8 mouse cellular contexts compared by ENCODE assay signal in the genomic region with DNA sequence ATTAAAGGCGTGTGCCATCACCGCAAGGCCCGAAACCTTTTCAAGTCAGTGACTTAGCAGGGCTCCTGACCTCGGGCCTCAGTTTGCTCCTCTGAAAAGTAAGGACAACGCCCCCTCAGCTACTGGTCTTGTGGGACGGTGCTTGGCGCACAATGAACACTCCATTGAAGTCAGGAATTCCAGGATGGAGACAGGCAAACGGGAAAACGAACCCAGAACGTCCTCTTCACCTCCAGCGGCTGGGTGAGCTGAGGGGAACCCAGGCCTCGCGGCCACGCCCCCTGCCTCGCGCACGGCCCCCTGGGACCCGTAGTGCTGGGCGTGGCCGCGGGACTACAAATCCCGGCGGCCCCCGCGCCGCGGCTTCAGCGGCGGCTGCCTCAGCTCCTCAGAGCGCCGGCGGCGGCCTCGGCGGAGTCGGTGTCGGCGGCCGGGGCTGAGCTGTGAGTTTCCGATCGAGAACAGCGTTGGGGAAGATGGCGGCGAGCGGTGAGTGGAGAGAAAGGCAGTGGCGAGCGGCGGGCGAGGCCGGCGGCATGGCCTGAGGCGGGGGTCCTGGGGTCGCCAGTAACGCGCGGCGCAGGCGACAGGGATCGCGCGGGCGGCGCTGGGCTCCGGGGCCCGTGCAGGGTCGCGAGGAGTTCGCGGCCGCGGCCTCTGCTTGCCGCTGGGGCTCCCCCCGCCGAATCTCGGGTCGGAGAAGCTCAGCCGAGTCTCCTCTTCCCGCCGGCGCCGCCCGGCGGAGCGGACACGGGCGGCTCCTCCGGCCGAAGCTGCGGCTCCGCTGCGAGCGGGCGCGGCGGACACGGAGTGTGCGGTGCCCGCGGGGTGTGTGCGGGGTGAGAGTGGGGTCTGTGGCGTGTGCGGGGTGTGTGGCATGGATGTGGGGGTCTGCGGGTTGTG. TPM values are rescaled to one million over a fixed set of nuclear protein-coding genes. Genes with fewer than 3 reads are reported as not detected.
DNase-seq lines count a peak whose midpoint lies in the region; ATAC-seq and TF ChIP-seq lines count a peak whose summit lies in the region.

A gene (plus strand): TSS at position 367 of the 903 bp plus-strand sequence.

- peaks cover 13% of the 10 kb centered on the region for H3K4me1 ChIP-seq in forebrain, embryonic 12.5 days
- H3K4me1 ChIP-seq in heart, postnatal 0 days (ENCODE audit: control insufficient read depth, insufficient read depth): no peaks in the 10 kb centered on the region
- peaks cover 4% of the 10 kb centered on the region for H3K4me1 ChIP-seq in liver, embryonic 16.5 days (ENCODE audit: control insufficient read depth, low read depth, low read length)
- H3K4me1 ChIP-seq in neural tube, embryonic 13.5 days (replicated peaks): peaks cover 20% of the 10 kb centered on the region
- peaks cover 8% of the 10 kb centered on the region for H3K4me1 ChIP-seq in testis, adult 2 months (ENCODE audit: control insufficient read depth, insufficient read depth, low read length)

- peak within 1 kb of the TSS; percentile 98 for H3K4me2 ChIP-seq in forebrain, embryonic 12.5 days
- peak within 1 kb of the TSS; percentile 92 for H3K4me2 ChIP-seq in heart, postnatal 0 days (ENCODE audit: low read depth, low read length)
- H3K4me2 ChIP-seq in liver, embryonic 16.5 days (ENCODE audit: low read depth, low read length): peak within 1 kb of the TSS; percentile 92
- peak within 1 kb of the TSS; percentile 91 for H3K4me2 ChIP-seq in neural tube, embryonic 13.5 days

- H3K36me3 ChIP-seq in forebrain, embryonic 12.5 days (replicated peaks): no peaks in the 10 kb centered on the region
- no peaks in the 10 kb centered on the region for H3K36me3 ChIP-seq in heart, postnatal 0 days (replicated peaks; ENCODE audit: control insufficient read depth, insufficient read depth, low read length)
- no peaks in the 10 kb centered on the region for H3K36me3 ChIP-seq in liver, embryonic 16.5 days (ENCODE audit: control insufficient read depth, insufficient read depth)
- no peaks in the 10 kb centered on the region for H3K36me3 ChIP-seq in neural tube, embryonic 13.5 days
- H3K36me3 ChIP-seq in testis, adult 2 months (ENCODE audit: control insufficient read depth, insufficient read depth, low read length): no peaks in the 10 kb centered on the region

- no peaks in the 10 kb centered on the region for H3K27me3 ChIP-seq in forebrain, embryonic 12.5 days
- H3K27me3 ChIP-seq in heart, postnatal 0 days (ENCODE audit: control insufficient read depth, insufficient read depth, low read length): no peaks in the 10 kb centered on the region
- H3K27me3 ChIP-seq in liver, embryonic 16.5 days (ENCODE audit: control insufficient read depth, insufficient read depth, low read depth, low read length): peaks cover 19% of the 10 kb centered on the region
- no peaks in the 10 kb centered on the region for H3K27me3 ChIP-seq in neural tube, embryonic 13.5 days
- no peaks in the 10 kb centered on the region for H3K27me3 ChIP-seq in testis, adult 2 months (ENCODE audit: control insufficient read depth, insufficient read depth, low read length)

- H3K9ac ChIP-seq in forebrain, embryonic 12.5 days: peak within 1 kb of the TSS; percentile 93
- peak within 1 kb of the TSS; percentile 91 for H3K9ac ChIP-seq in heart, postnatal 0 days (replicated peaks; ENCODE audit: low read depth, low read length)
- peak within 1 kb of the TSS; percentile 85 for H3K9ac ChIP-seq in liver, embryonic 16.5 days (ENCODE audit: low read depth, low read length)
- peak within 1 kb of the TSS; percentile 93 for H3K9ac ChIP-seq in neural tube, embryonic 13.5 days

- peak; percentile 85 to 87 for DNase-seq in CD8-positive naive resting alpha-beta T cell, adult 2 months (ENCODE audit: low read depth in 2 of 2, low spot score in 2 of 2)
- DNase-seq in c-Kit-positive CD71-positive TER-119-negative erythroid progenitor cells, embryonic 14.5 days (ENCODE audit: low read depth): peak; percentile 89
- peak; percentile 90 for DNase-seq in heart, postnatal 0 days (ENCODE audit: low spot score)
- DNase-seq in kidney, postnatal 4 days: peak; percentile 96 to 98

- WGBS in forebrain, embryonic 12.5 days: 3% methylated on average over 99 of the region's 103 CpGs
- 2% methylated on average over 93 of the region's 103 CpGs for WGBS in heart, postnatal 0 days
- WGBS in liver, embryonic 16.5 days (ENCODE audit: insufficient replicate concordance): 1% methylated on average over 96 of the region's 103 CpGs
- 2% methylated on average over 94 of the region's 103 CpGs for WGBS in neural tube, embryonic 13.5 days

- no peaks in the 10 kb centered on the region for H3K9me3 ChIP-seq in forebrain, embryonic 12.5 days
- H3K9me3 ChIP-seq in heart, postnatal 0 days (replicated peaks; ENCODE audit: control insufficient read depth, low read length): no peaks in the 10 kb centered on the region
- H3K9me3 ChIP-seq in liver, embryonic 16.5 days (replicated peaks; ENCODE audit: control insufficient read depth, low read length): no peaks in the 10 kb centered on the region
- no peaks in the 10 kb centered on the region for H3K9me3 ChIP-seq in neural tube, embryonic 13.5 days

- TF ChIP-seq CTCF in heart, postnatal 0 days (IDR thresholded peaks at IDR 0.05; ENCODE audit: low read depth): no peak
- TF ChIP-seq CTCF in testis, adult 2 months (IDR thresholded peaks at IDR 0.05; ENCODE audit: control insufficient read depth, insufficient read depth, insufficient replicate concordance, low read depth, low read length): no peak

- peak within 1 kb of the TSS; percentile 79 for H3K27ac ChIP-seq in forebrain, embryonic 12.5 days
- H3K27ac ChIP-seq in heart, postnatal 0 days (ENCODE audit: low read depth): peak within 1 kb of the TSS; percentile 82
- H3K27ac ChIP-seq in liver, embryonic 16.5 days (ENCODE audit: low read length): 0 out of 2 replicates have a peak within 1 kb of the TSS, but pooled peaks have one; percentile 35
- peak within 1 kb of the TSS; percentile 90 for H3K27ac ChIP-seq in neural tube, embryonic 13.5 days (replicated peaks)
- peak within 1 kb of the TSS; percentile 93 for H3K27ac ChIP-seq in testis, adult 2 months (ENCODE audit: control insufficient read depth, insufficient read depth, low read depth, low read length)

- peak within 1 kb of the TSS; percentile 96 for H3K4me3 ChIP-seq in forebrain, embryonic 12.5 days (replicated peaks)
- peak within 1 kb of the TSS; percentile 94 for H3K4me3 ChIP-seq in heart, postnatal 0 days (ENCODE audit: low read depth, low read length)
- H3K4me3 ChIP-seq in liver, embryonic 16.5 days (ENCODE audit: low read depth, low read length): peak within 1 kb of the TSS; percentile 82
- H3K4me3 ChIP-seq in neural tube, embryonic 13.5 days: peak within 1 kb of the TSS; percentile 93
- peak within 1 kb of the TSS; percentile 98 for H3K4me3 ChIP-seq in testis, adult 2 months (ENCODE audit: control insufficient read depth, low read depth, low read length)

- TF ChIP-seq EP300 in heart, postnatal 0 days (IDR thresholded peaks at IDR 0.05; ENCODE audit: low read depth): 0 out of 2 replicates have a peak, but pooled peaks have one; percentile 10

- TF ChIP-seq POLR2A in testis, adult 2 months (IDR thresholded peaks at IDR 0.05; ENCODE audit: control insufficient read depth, low read depth, low read length): peak; percentile 96

- peak; percentile 97 for ATAC-seq in forebrain, embryonic 12.5 days (ENCODE audit: low FRiP score)
- ATAC-seq in heart, postnatal 0 days (ENCODE audit: insufficient read depth, low read depth): peak; percentile 100
- ATAC-seq in liver, embryonic 16.5 days (ENCODE audit: low read depth): peak; percentile 98
- ATAC-seq in neural tube, embryonic 13.5 days (ENCODE audit: low read depth): peak; percentile 91

RNA-seq across cellular contexts. Expression of the gene that starts here (rescaled TPM):
- 12.9 and 13.2 TPM in 2 replicates for polyA plus RNA-seq in forebrain, embryonic 12.5 days (2016; fragmentation: Nextera tagmentation; extraction: Ambion mirVana)
- 17.7 and 48.7 TPM in 2 replicates for total RNA-seq in heart, postnatal 0 days (2014; rRNA removed; ENCODE audit: low replicate concordance)
- 5.8 and 6.2 TPM in 2 replicates for polyA plus RNA-seq in heart, postnatal 0 days (2015; fragmentation: Nextera tagmentation; extraction: Ambion mirVana)
- 3.7 and 4.2 TPM in 2 replicates for polyA plus RNA-seq in liver, embryonic 16.5 days (2015; fragmentation: Nextera tagmentation; extraction: Ambion mirVana)
- polyA plus RNA-seq in neural tube, embryonic 13.5 days (2015; fragmentation: Nextera tagmentation; extraction: Ambion mirVana): 12.6 and 14.9 TPM in 2 replicates
- polyA plus RNA-seq in testis, adult 2 months (2012; rRNA removed): 10.8 and 15.8 TPM in 2 replicates

Comparison
In these comparisons a context has a peak if more than half of its experiments do, and no peak if none do; other contexts are left out.
1. Peak in every context shown above with its lines: DNase-seq, ATAC-seq, H3K4me3 ChIP-seq and H3K27ac ChIP-seq.
2. H3K27ac ChIP-seq: peak in every context shown above with its lines; median percentile 93 in testis, adult 2 months; 90 in neural tube, embryonic 13.5 days; 82 in heart, postnatal 0 days; 79 in forebrain, embryonic 12.5 days; 35 in liver, embryonic 16.5 days.